ENCODE assay signal across 9 mouse cellular contexts in the genomic region with DNA sequence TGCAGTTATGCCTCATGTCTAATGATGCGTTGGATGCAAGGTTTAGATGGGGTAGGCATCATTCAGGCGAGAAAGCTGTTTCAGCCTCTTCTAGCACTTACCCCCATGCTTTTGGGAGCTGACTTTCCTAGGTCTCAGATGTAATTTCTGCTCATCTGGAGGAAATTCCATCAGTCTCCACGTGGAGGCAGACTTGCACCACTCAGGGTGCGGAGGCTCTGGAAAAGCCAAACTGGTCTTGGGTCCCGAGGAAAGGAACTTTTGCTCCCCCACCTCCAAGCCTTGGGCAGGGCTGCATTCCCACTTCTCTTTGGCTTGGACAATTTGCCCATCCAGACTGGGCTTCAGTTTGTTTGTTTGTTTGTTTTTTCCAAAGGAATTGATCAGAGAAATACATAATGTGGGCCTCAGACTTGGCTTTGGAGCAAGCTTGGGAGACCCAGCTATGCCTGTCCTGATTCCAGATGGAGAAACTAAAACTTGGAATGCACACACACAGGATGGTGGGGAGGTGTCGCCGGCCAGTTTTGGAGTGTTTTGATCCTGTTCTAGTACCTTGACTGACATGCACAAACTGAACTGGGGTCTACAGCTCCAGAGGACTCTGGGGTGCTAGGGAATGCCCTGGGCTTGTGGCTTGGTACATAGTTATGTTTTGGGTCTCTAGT. TPM values are rescaled to one million over a fixed set of nuclear protein-coding genes. Genes with fewer than 3 reads are reported as not detected.
DNase-seq lines count a peak whose midpoint lies in the region; ATAC-seq and TF ChIP-seq lines count a peak whose summit lies in the region.
"Had no signal": no experiment of that assay in that cellular context is flagged by ENCODE, and none has a peak within 500 bp of the region (broad histone marks: within the 10 kb centered on the region; RNA-seq: fewer than 3 reads in every experiment).

No protein-coding gene starts in this region.

- WGBS in forebrain, embryonic 10.5 days, result 27% methylated on average over 7 of the region's 7 CpGs
- 21% methylated on average over 7 of the region's 7 CpGs for WGBS in forebrain, embryonic 12.5 days
- WGBS in heart, postnatal 0 days, result 14% methylated on average over 7 of the region's 7 CpGs
- WGBS in stomach, embryonic 16.5 days, result 15% methylated on average over 7 of the region's 7 CpGs

- H3K27ac ChIP-seq in forebrain, embryonic 10.5 days, result no peak overlapping the region
- H3K27ac ChIP-seq in forebrain, embryonic 12.5 days, result no peak overlapping the region
- no peak overlapping the region for H3K27ac ChIP-seq in heart, postnatal 0 days (ENCODE audit: low read depth)
- no peak overlapping the region for H3K27ac ChIP-seq in stomach, embryonic 16.5 days (ENCODE audit: low read length)
- H3K27ac ChIP-seq: neural tube, embryonic 12.5 days had no signal

- H3K9ac ChIP-seq in forebrain, embryonic 12.5 days, result no peak overlapping the region
- no peak overlapping the region for H3K9ac ChIP-seq in heart, postnatal 0 days (replicated peaks; ENCODE audit: low read depth, low read length)
- 0 out of 2 replicates have a peak overlapping the region, but pooled peaks have one; percentile 10 for H3K9ac ChIP-seq in stomach, embryonic 16.5 days (ENCODE audit: low read length)
- H3K9ac ChIP-seq: neural tube, embryonic 12.5 days had no signal

- no peaks in the 10 kb centered on the region for H3K36me3 ChIP-seq in forebrain, embryonic 10.5 days (replicated peaks)
- H3K36me3 ChIP-seq in forebrain, embryonic 12.5 days (replicated peaks), result no peaks in the 10 kb centered on the region
- no peaks in the 10 kb centered on the region for H3K36me3 ChIP-seq in heart, postnatal 0 days (replicated peaks; ENCODE audit: control insufficient read depth, insufficient read depth, low read length)
- H3K36me3 ChIP-seq in stomach, embryonic 16.5 days (ENCODE audit: control insufficient read depth, insufficient read depth, low read length), result no peaks in the 10 kb centered on the region
- H3K36me3 ChIP-seq: neural tube, embryonic 12.5 days had no signal

- 0 out of 2 replicates have a peak, but pooled peaks cover 5% of the 10 kb centered on the region for H3K9me3 ChIP-seq in forebrain, embryonic 10.5 days
- no peaks in the 10 kb centered on the region for H3K9me3 ChIP-seq in forebrain, embryonic 12.5 days
- H3K9me3 ChIP-seq in heart, postnatal 0 days (replicated peaks; ENCODE audit: control insufficient read depth, low read length), result no peaks in the 10 kb centered on the region
- H3K9me3 ChIP-seq in stomach, embryonic 16.5 days (replicated peaks; ENCODE audit: control insufficient read depth, low read length), result 0 out of 2 replicates have a peak, but pooled peaks cover 3% of the 10 kb centered on the region
- H3K9me3 ChIP-seq: neural tube, embryonic 12.5 days had no signal

- peak; percentile 69 for DNase-seq in forebrain, embryonic 10.5 days (ENCODE audit: extremely low spot score, low spot score)
- DNase-seq in Muller cell, postnatal 12 days (ENCODE audit: inconsistent ontology term), result peak; percentile 64
- peak; percentile 49 to 86 for DNase-seq in cerebellum, postnatal 4 days (ENCODE audit: low spot score in 2 of 2)
- peak; percentile 39 for DNase-seq in heart, postnatal 0 days (ENCODE audit: low spot score)
- peak; percentile 87 for DNase-seq in layer of hippocampus, postnatal 10 days (ENCODE audit: low spot score in 2 of 2)

- ATAC-seq in forebrain, embryonic 12.5 days (ENCODE audit: low FRiP score), result no peak
- no peak for ATAC-seq in heart, postnatal 0 days (ENCODE audit: insufficient read depth, low read depth)
- ATAC-seq in megakaryocyte, adult 5-6 weeks (ENCODE audit: poor library complexity, severe bottlenecking), result peak; percentile 66
- no peak for ATAC-seq in stomach, embryonic 16.5 days (ENCODE audit: insufficient read depth, low FRiP score)

- TF ChIP-seq EP300 in heart, postnatal 0 days (IDR thresholded peaks at IDR 0.05; ENCODE audit: low read depth), result no peak

- H3K27me3 ChIP-seq in forebrain, embryonic 10.5 days (ENCODE audit: poor library complexity, severe bottlenecking), result no peaks in the 10 kb centered on the region
- peaks cover 17% of the 10 kb centered on the region for H3K27me3 ChIP-seq in forebrain, embryonic 12.5 days
- H3K27me3 ChIP-seq in heart, postnatal 0 days (ENCODE audit: control insufficient read depth, insufficient read depth, low read length), result peaks cover 6% of the 10 kb centered on the region; the same call in 1 of the 2 replicates
- no peaks in the 10 kb centered on the region for H3K27me3 ChIP-seq in stomach, embryonic 16.5 days (ENCODE audit: control insufficient read depth, insufficient read depth, low read length)
- H3K27me3 ChIP-seq: neural tube, embryonic 12.5 days had no signal

- H3K4me1 ChIP-seq in forebrain, embryonic 10.5 days, result peaks cover 3% of the 10 kb centered on the region; the same call in 1 of the 2 replicates
- H3K4me1 ChIP-seq in forebrain, embryonic 12.5 days, result no peaks in the 10 kb centered on the region
- no peaks in the 10 kb centered on the region for H3K4me1 ChIP-seq in heart, postnatal 0 days (ENCODE audit: control insufficient read depth, insufficient read depth)
- peaks cover 16% of the 10 kb centered on the region for H3K4me1 ChIP-seq in stomach, embryonic 16.5 days (ENCODE audit: control insufficient read depth, insufficient read depth, low read length)
- H3K4me1 ChIP-seq: neural tube, embryonic 12.5 days had no signal

- H3K4me2 ChIP-seq in forebrain, embryonic 12.5 days, result no peak overlapping the region
- H3K4me2 ChIP-seq in heart, postnatal 0 days (ENCODE audit: low read depth, low read length), result no peak overlapping the region
- no peak overlapping the region for H3K4me2 ChIP-seq in stomach, embryonic 16.5 days (ENCODE audit: low read depth, low read length)
- H3K4me2 ChIP-seq: neural tube, embryonic 12.5 days had no signal

- H3K4me3 ChIP-seq in forebrain, embryonic 10.5 days, result no peak overlapping the region
- H3K4me3 ChIP-seq in forebrain, embryonic 12.5 days (replicated peaks), result no peak overlapping the region
- no peak overlapping the region for H3K4me3 ChIP-seq in heart, postnatal 0 days (ENCODE audit: low read depth, low read length)
- no peak overlapping the region for H3K4me3 ChIP-seq in stomach, embryonic 16.5 days (replicated peaks; ENCODE audit: low read length)
- H3K4me3 ChIP-seq: neural tube, embryonic 12.5 days had no signal

- peak; percentile 96 for TF ChIP-seq CTCF in heart, postnatal 0 days (IDR thresholded peaks at IDR 0.05; ENCODE audit: low read depth)

RNA-seq across cellular contexts. Expression of gene Wdr5, which starts 37.8 kb away (rescaled TPM):
- polyA plus RNA-seq in forebrain, embryonic 10.5 days (2016; fragmentation: Nextera tagmentation; extraction: Ambion mirVana), result 88.6 and 89.0 TPM in 2 replicates
- polyA plus RNA-seq in forebrain, embryonic 12.5 days (2016; fragmentation: Nextera tagmentation; extraction: Ambion mirVana), result 65.3 and 68.3 TPM in 2 replicates
- 21.8 and 31.7 TPM in 2 replicates for total RNA-seq in heart, postnatal 0 days (2014; rRNA removed; ENCODE audit: low replicate concordance)
- polyA plus RNA-seq in heart, postnatal 0 days (2015; fragmentation: Nextera tagmentation; extraction: Ambion mirVana), result 17.1 and 17.8 TPM in 2 replicates
- total RNA-seq in layer of hippocampus, postnatal 10 days (2021), result 10 to 100 TPM; 42.8 to 44.2 TPM
- 21.3 and 22.2 TPM in 2 replicates for total RNA-seq in megakaryocyte, adult 5-6 weeks (2015)
- total RNA-seq in megakaryocyte, adult 5-6 weeks (2017), result 42.8 and 44.8 TPM in 2 replicates
- 45.6 TPM in 2 replicates for polyA plus RNA-seq in stomach, embryonic 16.5 days (2015; fragmentation: Nextera tagmentation; extraction: Ambion mirVana)

RNA-seq across cellular contexts. Expression of gene Brd3, which starts 45.3 kb away (rescaled TPM):
- 152 and 160 TPM in 2 replicates for polyA plus RNA-seq in forebrain, embryonic 10.5 days (2016; fragmentation: Nextera tagmentation; extraction: Ambion mirVana)
- 140 and 155 TPM in 2 replicates for polyA plus RNA-seq in forebrain, embryonic 12.5 days (2016; fragmentation: Nextera tagmentation; extraction: Ambion mirVana)
- 13.0 and 19.6 TPM in 2 replicates for total RNA-seq in heart, postnatal 0 days (2014; rRNA removed; ENCODE audit: low replicate concordance)
- 37.1 and 40.8 TPM in 2 replicates for polyA plus RNA-seq in heart, postnatal 0 days (2015; fragmentation: Nextera tagmentation; extraction: Ambion mirVana)
- 10 to 100 TPM; 79.7 to 80.2 TPM for total RNA-seq in layer of hippocampus, postnatal 10 days (2021)
- 43.1 and 60.4 TPM in 2 replicates for total RNA-seq in megakaryocyte, adult 5-6 weeks (2015)
- total RNA-seq in megakaryocyte, adult 5-6 weeks (2017), result 22.4 and 28.3 TPM in 2 replicates
- 79.3 and 85.4 TPM in 2 replicates for polyA plus RNA-seq in stomach, embryonic 16.5 days (2015; fragmentation: Nextera tagmentation; extraction: Ambion mirVana)
